Mouse (Mus musculus) intestine, embryonic 15.5 days (tissue): ENCODE measurements at regions not wholly inside any gene's neighbourhood (a gene's known extent, or its start where the extent isn't known, plus 50 kb on each side); places are given as distances from the start of the nearest gene placed in this dataset.
A peak's percentile ranks its signal among the peaks of the same experiment; 100 is the strongest.
"Not testable (repeated sequence)": the region's sequence is repeated elsewhere in the genome, so short reads cannot be mapped to it uniquely, and the experiment has no call there.

ENCODE experiments used
- ATAC-seq: fragments of 200-750 bp; cut with Nextera tagmentation; 2 replicates; pipeline ENCODE4 v1.8.0; 2017; ENCODE audit warnings: moderate TSS enrichment, moderate library complexity
- H3K27ac ChIP-seq: fragments of 300-500 bp; sonication (generic); 2 replicates; pipeline ENCODE4 v1.5.1; 2015; ENCODE audit warnings: mild to moderate bottlenecking, inconsistent platforms
- H3K27me3 ChIP-seq: fragments of 300-500 bp; sonication (generic); replicated peaks from 2 replicates; pipeline ENCODE4 v1.6.1; 2015; ENCODE audit warnings: inconsistent platforms
- H3K36me3 ChIP-seq: fragments of 300-500 bp; sonication (generic); 2 replicates; pipeline ENCODE4 v1.6.1; 2015; ENCODE audit warnings: inconsistent platforms
- H3K4me1 ChIP-seq: fragments of 300-500 bp; sonication (generic); replicated peaks from 2 replicates; pipeline ENCODE4 v1.6.1; 2015; ENCODE audit warnings: inconsistent platforms
- H3K4me2 ChIP-seq: fragments of 300-500 bp; sonication (generic); replicated peaks from 2 replicates; pipeline ENCODE4 v1.6.1; 2015; ENCODE audit warnings: mild to moderate bottlenecking, inconsistent platforms
- H3K4me3 ChIP-seq: fragments of 300-500 bp; sonication (generic); replicated peaks from 2 replicates; pipeline ENCODE4 v1.5.1; 2015; ENCODE audit warnings: inconsistent platforms
- H3K9ac ChIP-seq: fragments of 300-500 bp; sonication (generic); 2 replicates; pipeline ENCODE4 v1.6.1; 2015; ENCODE audit warnings: inconsistent platforms
- H3K9me3 ChIP-seq: fragments of 300-500 bp; sonication (generic); 2 replicates; pipeline ENCODE4 v1.6.1; 2016; ENCODE audit warnings: inconsistent platforms
- WGBS: fragments of 180-500 bp; shearing (Covaris S2); methylation state at CpG from one replicate; pipeline ENCODE4 v1.1.7; 2015; 5-methylcytosine and 5-hydroxymethylcytosine counted together

DNA sequence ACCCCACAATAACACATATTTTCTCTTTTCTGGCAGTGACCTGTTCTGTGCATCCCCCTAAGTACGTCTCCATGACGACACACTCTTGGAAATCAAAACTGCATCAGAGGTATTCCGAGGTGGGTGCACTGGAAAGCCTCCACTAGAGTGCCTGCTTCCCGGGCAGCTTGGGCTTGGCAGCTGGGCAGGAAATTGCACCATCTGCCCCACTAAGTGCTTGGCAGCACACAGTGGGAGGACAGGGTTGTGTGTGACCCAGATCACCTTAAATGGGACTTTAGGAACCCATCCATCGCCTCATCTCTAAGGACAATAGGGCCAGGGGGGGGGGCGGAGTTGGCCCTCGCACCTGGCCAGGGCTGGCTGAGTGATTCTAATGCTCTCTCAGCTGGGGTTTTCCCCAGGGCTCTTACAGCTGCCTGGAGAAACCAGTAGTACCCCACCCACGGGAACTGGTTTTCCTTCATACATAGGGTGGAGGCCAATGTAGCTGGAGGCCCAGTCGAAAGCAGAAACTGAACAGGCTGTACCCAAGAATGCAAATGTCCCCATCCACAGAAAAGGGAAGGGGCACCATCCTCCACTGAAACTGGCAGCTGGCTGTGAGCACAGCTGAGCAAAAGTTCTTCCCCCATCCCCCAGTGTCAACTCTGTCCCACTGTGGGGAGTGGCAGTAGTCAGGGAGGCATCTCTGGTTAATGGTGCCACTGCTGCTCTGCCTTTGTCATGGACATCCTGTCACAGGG lies 75.7 kb downstream of the Cryaa start:
- Histone ChIP-seq H3K9me3 (no peaks in the 10 kb centered on the region), H3K4me2 (0 out of 2 replicates have a peak overlapping the region, but pooled peaks have one; percentile 19), H3K27ac (0 out of 2 replicates have a peak overlapping the region, but pooled peaks have one; percentile 40), H3K4me3 (no peak overlapping the region), H3K36me3 (no peaks in the 10 kb centered on the region), H3K27me3 (no peaks in the 10 kb centered on the region), H3K9ac (no peak overlapping the region), H3K4me1 (0 out of 2 replicates have a peak, but pooled peaks cover 6% of the 10 kb centered on the region)
- peak; percentile 58 for ATAC-seq
- WGBS: 63% methylated on average over 9 of the region's 9 CpGs

DNA sequence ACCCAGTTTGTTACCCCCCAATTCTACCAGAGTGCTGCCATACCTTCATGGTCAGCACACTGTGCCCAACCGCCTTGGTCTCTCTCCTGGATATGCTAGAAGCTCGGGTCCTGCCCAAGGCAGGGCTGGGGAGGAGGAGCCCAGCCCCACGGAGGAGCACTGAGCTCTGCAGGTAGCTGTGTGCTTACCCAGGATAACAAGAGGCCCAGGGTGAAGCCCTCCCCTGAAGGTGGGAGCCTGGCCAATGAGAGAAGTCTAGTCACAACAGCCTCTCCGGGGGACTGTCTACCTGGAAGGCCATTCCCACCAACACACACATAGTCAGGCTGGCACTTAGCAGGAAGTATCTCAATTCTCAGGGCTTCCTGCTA lies 76.2 kb downstream of the Cryaa start:
- Histone ChIP-seq H3K9me3 (no peaks in the 10 kb centered on the region), H3K4me1 (0 out of 2 replicates have a peak, but pooled peaks cover 3% of the 10 kb centered on the region), H3K36me3 (no peaks in the 10 kb centered on the region), H3K4me2 (no peak overlapping the region), H3K4me3 (no peak overlapping the region), H3K9ac (no peak overlapping the region), H3K27me3 (no peaks in the 10 kb centered on the region), H3K27ac (peak overlapping the region; percentile 40; the same call in 1 of the 2 replicates)
- peak; percentile 43 for ATAC-seq
- 31% methylated on average over 4 of the region's 4 CpGs for WGBS

DNA sequence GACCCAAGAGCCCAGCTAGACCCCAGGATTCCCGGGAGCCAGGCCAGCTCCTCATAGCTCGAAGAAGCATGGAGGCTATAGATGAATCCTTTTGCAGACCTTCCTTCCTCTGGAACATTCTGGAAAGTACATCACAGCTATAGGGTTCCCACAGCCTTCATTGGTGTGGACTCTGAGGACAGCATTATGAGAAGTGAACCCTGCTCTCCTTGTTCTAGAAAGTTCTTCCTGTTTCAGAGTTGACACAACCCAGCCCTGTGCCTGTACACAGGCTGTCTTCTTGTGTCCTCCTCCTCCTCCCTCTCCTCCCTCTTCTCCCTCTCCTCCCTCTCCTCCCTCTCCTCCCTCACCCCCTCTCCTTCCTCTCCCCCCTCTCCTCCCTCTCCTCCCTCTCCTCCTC lies 82.9 kb downstream of the Cryaa start:
- no peak overlapping the region for H3K4me2 ChIP-seq
- 87% methylated on average over 2 of the region's 2 CpGs for WGBS
- no peaks in the 10 kb centered on the region for H3K36me3 ChIP-seq
- no peaks in the 10 kb centered on the region for H3K27me3 ChIP-seq
- no peak overlapping the region for H3K4me3 ChIP-seq
- no peak for ATAC-seq
- no peak overlapping the region for H3K9ac ChIP-seq
- no peaks in the 10 kb centered on the region for H3K4me1 ChIP-seq
- no peaks in the 10 kb centered on the region for H3K9me3 ChIP-seq
- H3K27ac ChIP-seq: no peak overlapping the region

DNA sequence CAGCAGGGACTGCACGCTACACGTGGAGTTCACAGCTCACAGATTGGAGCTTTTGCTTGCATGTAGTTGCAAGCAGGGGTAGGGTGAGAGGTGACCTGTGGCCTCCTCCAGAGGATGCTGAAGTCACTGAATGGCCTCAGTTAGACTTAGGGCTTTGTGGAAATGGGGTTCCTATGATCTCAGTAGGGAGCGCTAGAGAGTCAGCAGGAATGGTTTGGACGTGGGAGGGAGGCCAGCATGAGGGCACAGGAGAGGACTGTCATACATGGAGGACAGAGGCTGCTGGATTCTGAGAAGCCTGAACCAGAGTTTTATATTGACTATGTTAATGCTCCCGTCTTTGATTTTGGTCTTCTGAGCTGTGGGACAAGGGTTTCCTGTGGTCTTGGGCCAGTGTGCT lies 85.5 kb downstream of the Cryaa start:
- Histone ChIP-seq H3K27ac (no peak overlapping the region), H3K27me3 (no peaks in the 10 kb centered on the region), H3K4me1 (peaks cover 13% of the 10 kb centered on the region), H3K9me3 (no peaks in the 10 kb centered on the region), H3K9ac (no peak overlapping the region), H3K4me2 (no peak overlapping the region), H3K4me3 (no peak overlapping the region), H3K36me3 (no peaks in the 10 kb centered on the region)
- WGBS: 52% methylated on average over 5 of the region's 5 CpGs
- ATAC-seq: no peak

DNA sequence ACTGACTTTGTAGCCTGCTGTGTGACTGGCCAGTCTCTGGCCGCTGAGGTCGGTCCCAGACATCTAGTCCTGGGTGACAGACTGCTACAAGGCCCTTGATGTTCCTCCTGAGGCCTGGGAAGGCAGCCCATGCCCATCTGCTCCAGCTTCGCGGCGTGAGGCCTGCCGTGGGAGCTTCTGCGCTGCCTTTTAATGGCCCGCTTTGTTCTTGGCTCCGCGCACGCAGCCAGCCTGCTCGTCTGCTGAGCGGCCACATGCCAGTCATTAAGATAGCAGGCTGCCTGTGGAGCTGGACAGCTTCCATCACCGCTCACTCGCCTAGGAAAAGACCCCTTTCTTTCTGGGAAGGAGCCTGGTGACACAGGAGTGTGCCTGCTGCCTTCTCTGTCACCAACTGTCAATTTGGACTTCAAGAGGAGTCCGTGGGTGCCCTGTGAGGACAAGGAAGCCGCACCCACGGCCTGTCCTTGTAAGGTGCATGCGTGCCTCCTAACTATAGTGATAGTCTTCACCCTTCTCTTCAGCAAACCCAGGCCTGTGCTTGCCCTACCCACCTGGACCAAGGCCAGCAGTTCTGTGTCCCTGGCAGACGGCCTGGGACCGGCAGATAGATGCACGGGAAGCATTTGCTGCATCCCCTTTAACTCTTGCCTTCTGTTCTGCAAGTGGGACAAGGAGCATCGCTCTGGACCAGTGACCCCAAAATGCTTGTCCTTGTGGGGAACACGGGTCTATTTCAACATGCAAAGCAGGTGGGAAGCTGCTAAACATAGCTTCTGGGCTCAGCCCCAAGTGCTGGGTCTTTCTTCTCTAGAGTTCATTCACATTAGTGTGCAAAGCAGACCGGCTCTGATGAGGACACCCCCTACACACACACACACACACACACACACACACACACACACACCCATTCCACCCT lies 88.6 kb downstream of the Sik1 start:
- Histone ChIP-seq H3K27me3 (no peaks in the 10 kb centered on the region), H3K36me3 (no peaks in the 10 kb centered on the region), H3K9me3 (no peaks in the 10 kb centered on the region), H3K4me2 (no peak overlapping the region), H3K4me3 (no peak overlapping the region), H3K9ac (no peak overlapping the region), H3K27ac (peak overlapping the region; percentile 80), H3K4me1 (peaks cover 13% of the 10 kb centered on the region)
- ATAC-seq: peak; percentile 77
- WGBS: 37% methylated on average over 24 of the region's 25 CpGs

DNA sequence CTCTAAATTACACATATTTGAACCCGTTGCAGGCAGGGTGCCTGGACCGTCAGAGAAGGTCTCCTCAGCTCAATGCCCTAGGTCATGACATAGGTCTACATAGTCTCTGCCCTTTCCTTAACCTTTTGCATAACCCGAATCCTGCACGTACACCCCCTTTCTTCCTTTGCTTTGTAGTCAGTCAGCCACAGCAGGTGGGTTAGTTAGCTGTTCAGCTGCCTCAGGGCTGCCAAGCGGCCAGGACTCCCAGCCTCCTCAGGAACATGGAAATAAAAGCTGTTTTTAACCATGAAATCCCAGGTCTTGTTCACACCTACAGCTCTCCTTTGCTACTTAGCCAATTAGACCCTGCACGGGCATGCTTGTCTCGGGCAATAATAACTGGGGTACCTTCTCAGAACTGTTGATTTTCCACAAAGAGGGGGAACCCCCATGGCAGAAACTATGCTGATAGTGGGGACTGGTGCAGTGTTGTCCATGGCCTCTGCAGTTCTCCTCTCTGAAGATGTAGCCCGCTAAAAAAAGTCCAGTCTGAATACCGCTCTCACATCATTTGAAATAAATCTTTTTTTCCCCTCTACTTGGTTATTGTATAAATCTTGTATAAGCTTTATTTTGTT lies 83.3 kb downstream of the Sik1 start:
- Histone ChIP-seq H3K27ac (no peak overlapping the region), H3K4me1 (peaks cover 5% of the 10 kb centered on the region), H3K9me3 (no peaks in the 10 kb centered on the region), H3K27me3 (no peaks in the 10 kb centered on the region), H3K4me2 (no peak overlapping the region), H3K4me3 (no peak overlapping the region), H3K9ac (no peak overlapping the region), H3K36me3 (no peaks in the 10 kb centered on the region)
- ATAC-seq: no peak
- 71% methylated on average over 9 of the region's 9 CpGs for whole genome bisulfite sequencing

DNA sequence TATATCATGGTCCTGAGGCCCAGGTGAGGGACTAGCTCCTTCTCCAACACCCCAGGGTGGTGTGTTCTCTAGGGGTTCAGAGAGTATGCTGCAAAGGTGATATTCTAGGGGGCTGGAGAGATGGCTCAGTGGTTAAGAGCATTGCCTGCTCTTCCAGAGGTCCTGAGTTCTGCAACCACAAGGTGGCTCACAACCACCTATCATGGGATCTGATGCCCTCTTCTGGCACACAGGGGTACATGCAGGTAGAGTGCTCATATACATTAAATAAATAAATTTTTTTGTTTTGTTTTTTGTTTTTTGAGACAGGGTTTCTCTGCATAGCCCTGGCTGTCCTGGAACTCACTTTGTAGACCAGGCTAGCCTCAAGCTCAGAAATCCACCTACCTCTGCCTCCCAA lies 81.7 kb downstream of the Sik1 start:
- H3K4me2 ChIP-seq, H3K27me3 ChIP-seq, H3K27ac ChIP-seq, H3K36me3 ChIP-seq, H3K9me3 ChIP-seq, H3K4me3 ChIP-seq, ATAC-seq, H3K9ac ChIP-seq: not testable (repeated sequence)
- H3K4me1 ChIP-seq: peaks cover 13% of the 10 kb centered on the region

DNA sequence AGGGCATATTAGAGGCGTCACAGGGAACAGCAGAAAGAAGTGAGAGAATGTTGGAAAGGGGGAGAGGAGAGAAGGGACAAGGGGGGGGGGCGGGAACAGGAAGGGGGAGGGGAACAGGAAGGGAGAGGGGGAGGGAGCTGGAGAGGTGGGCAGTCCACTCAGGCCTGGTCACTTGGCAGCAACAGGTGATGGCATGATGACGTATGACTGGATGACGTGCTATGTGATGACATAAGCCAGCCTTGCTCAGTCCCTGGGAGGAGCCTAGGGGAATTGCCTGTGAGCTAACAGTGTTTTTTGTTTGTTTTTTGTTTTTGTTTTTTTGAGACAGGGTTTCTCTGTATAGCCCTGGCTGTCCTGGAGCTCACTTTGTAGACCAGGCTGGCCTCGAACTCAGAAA lies 80.6 kb downstream of the Sik1 start:
- no peaks in the 10 kb centered on the region for H3K36me3 ChIP-seq
- H3K27ac ChIP-seq: no peak overlapping the region
- ATAC-seq: no peak
- peaks cover 21% of the 10 kb centered on the region for H3K4me1 ChIP-seq
- H3K27me3 ChIP-seq: no peaks in the 10 kb centered on the region
- H3K9me3 ChIP-seq: no peaks in the 10 kb centered on the region
- 75% methylated on average over 4 of the region's 5 CpGs for WGBS
- H3K9ac ChIP-seq: no peak overlapping the region
- H3K4me3 ChIP-seq: no peak overlapping the region
- H3K4me2 ChIP-seq: no peak overlapping the region

DNA sequence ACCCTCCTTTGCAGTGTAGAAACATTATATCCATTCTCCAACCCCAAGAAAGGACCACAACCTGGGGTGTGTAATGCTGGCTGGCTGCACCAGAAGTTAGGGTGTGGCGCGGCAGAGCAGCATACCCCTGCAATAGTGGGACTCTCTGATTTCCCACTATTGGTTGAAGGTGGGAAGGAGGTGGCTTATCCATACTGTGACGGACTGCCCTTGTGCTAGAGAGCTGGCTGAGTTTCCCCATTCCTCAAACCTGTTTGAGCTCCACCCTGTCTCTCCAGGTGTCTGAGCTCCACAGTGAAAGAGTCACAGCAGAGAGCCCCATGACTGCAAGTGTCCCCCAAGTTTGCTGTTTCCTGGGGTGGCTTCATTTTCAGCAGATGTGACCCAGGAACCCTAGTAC lies 79.6 kb downstream of the Sik1 start:
- no peak overlapping the region for H3K9ac ChIP-seq
- ATAC-seq: no peak
- H3K36me3 ChIP-seq: no peaks in the 10 kb centered on the region
- H3K27ac ChIP-seq: no peak overlapping the region
- H3K4me2 ChIP-seq: no peak overlapping the region
- no peaks in the 10 kb centered on the region for H3K27me3 ChIP-seq
- 80% methylated on average over 3 of the region's 3 CpGs for WGBS
- no peaks in the 10 kb centered on the region for H3K9me3 ChIP-seq
- H3K4me1 ChIP-seq: peaks cover 21% of the 10 kb centered on the region
- H3K4me3 ChIP-seq: no peak overlapping the region

DNA sequence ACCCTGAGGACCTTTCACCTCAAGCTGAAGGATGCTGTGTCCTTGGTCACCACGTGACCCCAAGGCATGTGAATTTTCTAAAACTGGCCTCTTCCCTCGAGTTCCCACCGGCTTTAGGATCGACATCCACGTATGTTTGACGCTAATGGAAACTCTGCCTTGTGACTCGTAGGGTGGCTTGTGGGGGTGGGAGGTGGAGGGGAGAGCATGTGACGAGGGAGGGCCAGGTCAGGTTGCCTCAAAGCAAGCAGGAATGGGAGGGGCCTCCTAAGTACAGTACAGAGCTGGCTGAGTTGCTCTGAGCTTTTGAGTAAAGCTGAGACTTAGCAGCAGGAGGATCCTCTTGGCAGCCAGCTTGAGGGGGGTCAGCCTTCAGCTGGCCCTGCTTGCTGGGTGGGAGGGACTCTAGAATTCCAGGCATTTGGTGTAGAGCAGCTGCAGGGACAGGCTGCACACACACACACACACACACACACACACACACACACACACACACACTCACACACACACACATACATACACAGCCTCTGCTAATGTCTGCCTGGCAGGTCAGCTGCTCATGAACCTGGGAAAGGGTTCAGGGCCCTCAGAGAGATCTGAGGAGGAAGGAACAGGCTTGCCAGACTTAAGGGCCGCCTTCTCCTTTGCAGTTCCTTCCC lies 78.5 kb downstream of the Sik1 start:
- Histone ChIP-seq H3K4me1 (peaks cover 21% of the 10 kb centered on the region), H3K27ac (peak overlapping the region; percentile 64), H3K9me3 (no peaks in the 10 kb centered on the region), H3K9ac (no peak overlapping the region), H3K27me3 (no peaks in the 10 kb centered on the region), H3K4me3 (no peak overlapping the region), H3K36me3 (no peaks in the 10 kb centered on the region), H3K4me2 (no peak overlapping the region)
- ATAC-seq: peak; percentile 93
- WGBS: 33% methylated on average over 9 of the region's 9 CpGs

DNA sequence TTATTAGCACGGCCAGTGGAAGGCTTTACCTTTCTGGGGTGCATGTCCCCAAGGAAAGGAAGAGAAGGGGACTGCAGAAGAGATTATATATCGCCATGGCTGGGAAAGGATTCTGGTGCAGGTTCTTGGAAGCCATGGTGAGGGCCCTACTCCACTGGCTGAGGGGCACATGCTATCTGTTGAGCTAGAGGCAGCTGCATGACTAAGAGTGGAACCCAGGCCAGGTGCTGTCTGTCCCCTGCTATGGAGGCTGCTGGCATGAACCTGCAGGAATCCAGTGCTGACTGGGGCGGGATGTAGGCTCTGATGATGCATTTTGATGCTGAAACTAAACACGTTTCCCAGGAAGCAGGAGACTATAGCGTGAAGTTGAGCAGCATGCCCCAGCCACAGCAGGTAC lies 77.9 kb downstream of the Sik1 start:
- Histone ChIP-seq H3K4me1 (peaks cover 21% of the 10 kb centered on the region), H3K4me3 (no peak overlapping the region), H3K27me3 (no peaks in the 10 kb centered on the region), H3K9me3 (no peaks in the 10 kb centered on the region), H3K27ac (peak overlapping the region; percentile 64), H3K36me3 (no peaks in the 10 kb centered on the region), H3K4me2 (no peak overlapping the region), H3K9ac (no peak overlapping the region)
- 61% methylated on average over 5 of the region's 5 CpGs for WGBS
- ATAC-seq: no peak

DNA sequence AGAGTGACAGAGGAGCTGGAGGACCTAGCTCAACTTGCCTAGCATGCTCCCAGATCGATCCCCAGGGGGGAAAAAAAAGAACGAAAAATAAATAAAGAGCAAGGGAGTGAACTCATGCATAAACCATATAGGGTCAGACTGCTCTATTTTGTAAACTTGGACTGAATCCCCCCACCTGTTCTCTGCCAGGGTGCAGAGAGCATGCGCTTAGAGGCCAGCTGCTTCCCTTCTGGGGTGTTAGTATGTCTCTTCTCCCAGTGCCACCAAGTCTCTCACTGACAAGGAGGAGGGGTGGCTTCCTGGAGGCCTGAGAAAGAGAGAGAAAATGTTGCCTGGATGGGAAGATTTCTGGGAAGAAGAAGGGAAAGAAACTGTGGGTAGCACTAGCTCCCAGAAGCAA lies 76.1 kb downstream of the Sik1 start:
- peaks cover 21% of the 10 kb centered on the region for H3K4me1 ChIP-seq
- 54% methylated on average over 3 of the region's 3 CpGs for WGBS
- ATAC-seq: no peak
- H3K4me2 ChIP-seq: no peak overlapping the region
- H3K27ac ChIP-seq: no peak overlapping the region
- no peak overlapping the region for H3K9ac ChIP-seq
- no peaks in the 10 kb centered on the region for H3K9me3 ChIP-seq
- H3K36me3 ChIP-seq: no peaks in the 10 kb centered on the region
- H3K27me3 ChIP-seq: no peaks in the 10 kb centered on the region
- no peak overlapping the region for H3K4me3 ChIP-seq
